Mouse (Mus musculus) embryonic fibroblast, embryonic 13.5 days (primary cell): ENCODE results near the gene Wwox.

Experiments used
- CTCF ChIP-seq: IDR thresholded peaks from 2 replicates; pipeline ENCODE4 v1.5.1; 2011; ENCODE audit warnings: mild to moderate bottlenecking, control low read depth, low read length, moderate library complexity, borderline replicate concordance; ENCODE audit not compliant: insufficient read depth
- POLR2A ChIP-seq: IDR thresholded peaks from 2 replicates; pipeline ENCODE4 v1.6.1; 2011; ENCODE audit warnings: low read depth, mild to moderate bottlenecking, control low read depth, low read length, moderate library complexity

DNA sequence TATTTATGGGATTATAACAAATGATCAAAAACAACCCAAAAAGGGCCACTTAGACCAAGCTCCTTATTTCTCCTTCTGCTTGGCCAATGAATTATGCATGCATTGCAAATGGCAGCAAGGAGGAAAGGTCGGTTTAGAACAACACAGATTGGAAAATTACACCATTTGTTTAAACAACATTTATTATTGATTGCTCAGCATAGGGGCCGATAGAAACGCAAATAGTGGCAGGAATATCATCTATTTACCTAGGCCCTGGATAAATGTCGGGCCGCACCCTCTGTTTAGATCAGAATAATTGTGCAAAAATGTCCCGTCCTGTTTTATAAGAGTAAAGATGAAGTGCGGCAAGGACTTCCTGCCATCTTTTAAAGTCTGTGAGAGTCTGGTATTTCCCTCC is 123.9 kb downstream of the Wwox start:
- TF ChIP-seq CTCF (no peak), POLR2A (no peak)
